Mouse (Mus musculus) layer of hippocampus, adult 9-11 months (tissue): ENCODE measurements around the gene Slc22a14.
"Not testable (repeated sequence)": the region's sequence is repeated elsewhere in the genome, so short reads cannot be mapped to it uniquely, and the experiment has no call there.

Source experiments
- DNase-seq: peaks from one replicate; pipeline ENCODE4 v3.0.0; 2022

Slc22a14 gene

DNA sequence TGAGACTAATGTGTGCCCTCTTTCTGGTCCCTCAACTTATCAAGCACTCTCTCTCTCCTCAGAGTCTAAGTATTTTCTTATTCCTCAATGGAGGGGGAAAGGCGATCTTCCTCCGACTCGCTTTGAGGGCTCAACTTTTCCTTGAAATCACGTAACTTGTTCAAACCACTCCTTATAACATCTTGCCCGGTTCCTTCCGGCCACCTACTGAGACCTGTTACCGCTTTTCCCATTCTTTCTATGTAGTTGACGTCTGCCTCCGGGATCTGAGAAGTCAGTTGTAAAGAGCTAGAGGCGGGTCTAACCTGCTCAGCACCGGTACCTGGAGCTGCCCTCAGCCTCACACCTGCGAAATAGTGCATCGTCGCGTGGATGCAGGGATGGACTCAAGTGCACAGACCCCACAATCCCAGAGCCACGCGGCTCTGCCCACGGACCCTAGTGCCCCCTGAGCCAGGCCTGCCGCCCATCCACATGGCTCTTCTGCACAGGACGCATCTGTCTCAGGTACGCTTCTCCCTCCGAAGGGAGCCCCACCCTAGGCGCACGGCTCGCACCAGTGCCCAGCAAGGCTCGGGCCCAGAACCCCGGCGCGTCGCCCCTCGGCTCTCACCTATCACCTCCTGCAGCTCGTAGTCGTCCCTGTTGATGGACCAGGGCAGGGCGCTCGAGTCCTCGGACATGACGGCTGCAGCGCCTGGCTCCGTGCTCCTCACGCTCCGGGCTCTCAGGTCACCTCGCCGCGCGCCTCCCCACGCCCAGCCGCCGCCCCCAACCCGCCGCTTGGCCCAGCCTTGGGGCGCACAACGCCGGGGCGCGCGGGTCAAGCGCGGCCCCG lies 43.7 kb downstream of the Slc22a14 start:
- DNase-seq: peak; percentile 56

DNA sequence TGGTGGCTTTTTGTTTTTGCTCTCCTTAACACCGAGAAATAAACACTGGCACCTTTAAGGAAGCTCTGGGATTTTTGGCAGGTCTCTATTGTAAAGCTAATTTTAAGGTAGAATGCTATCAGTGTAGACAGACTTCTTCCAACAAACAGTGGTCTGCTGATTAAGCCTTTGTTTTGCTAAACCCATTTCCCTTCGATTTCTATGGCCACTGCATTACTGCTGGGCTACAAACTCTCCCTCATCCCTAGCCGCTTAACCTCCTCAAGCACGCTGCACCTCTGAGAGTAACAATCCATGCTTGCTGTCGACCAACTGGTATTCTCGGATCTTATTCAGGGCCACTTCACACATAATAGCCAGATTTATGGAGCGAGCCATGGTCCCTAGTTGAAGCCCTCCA lies 44.4 kb downstream of the Slc22a14 start:
- DNase-seq: no peak

DNA sequence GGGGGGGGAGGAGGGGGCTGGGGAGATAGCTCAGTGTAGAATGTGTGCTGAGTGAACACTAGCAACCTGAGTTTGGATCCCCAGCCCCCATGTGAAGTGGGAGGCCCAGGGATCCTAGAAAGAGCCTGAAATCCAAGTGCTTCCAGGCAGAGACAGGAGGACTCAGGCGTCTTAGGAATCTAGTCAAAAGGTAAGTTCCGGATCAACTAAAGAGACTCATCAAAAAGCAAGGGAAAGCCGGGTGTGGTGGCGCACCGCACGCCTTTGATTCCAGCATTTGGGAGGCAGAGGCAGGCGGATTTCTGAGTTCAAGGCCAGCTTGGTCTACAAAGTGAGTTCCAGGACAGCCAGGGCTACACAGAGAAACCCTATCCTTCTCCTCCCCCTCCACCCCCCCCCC lies 44.9 kb downstream of the Slc22a14 start:
- DNase-seq: no peak

DNA sequence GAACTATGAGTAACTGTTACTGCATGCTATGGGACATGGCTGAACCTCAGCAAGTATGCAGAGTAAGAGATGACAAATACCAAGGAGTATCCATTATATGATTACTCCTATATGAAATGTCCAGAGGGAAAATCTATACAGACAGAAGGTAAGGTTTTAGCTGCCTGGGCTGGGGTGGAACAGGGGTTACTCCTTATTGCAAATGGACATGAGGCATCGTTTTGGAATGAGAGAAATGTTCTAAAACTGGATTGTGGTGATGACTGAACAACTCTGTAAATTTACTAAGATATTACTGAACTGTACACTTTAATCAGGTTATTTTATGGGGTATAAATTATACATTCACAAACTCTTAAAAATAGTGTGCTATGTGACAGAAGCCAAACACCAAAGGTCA lies 46.5 kb downstream of the Slc22a14 start:
- no peak for DNase-seq

DNA sequence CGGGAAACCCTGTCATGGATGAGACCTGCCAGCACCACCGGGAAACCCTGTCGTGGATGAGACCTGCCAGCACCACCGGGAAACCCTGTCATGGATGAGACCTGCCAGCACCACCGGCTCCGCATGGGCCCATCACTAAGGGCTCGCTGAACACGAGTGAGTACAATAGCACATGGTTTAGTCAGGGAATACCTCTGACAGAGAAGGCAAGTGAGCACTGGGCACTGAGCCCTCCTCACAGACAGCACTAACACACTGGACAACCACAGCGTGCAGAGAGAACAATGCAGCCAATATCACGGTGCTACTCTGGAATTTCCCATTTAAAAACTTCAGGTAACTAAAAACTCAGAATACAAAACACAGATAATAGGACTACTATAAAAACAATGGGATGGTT lies 52.3 kb downstream of the Slc22a14 start:
- DNase-seq: no peak

DNA sequence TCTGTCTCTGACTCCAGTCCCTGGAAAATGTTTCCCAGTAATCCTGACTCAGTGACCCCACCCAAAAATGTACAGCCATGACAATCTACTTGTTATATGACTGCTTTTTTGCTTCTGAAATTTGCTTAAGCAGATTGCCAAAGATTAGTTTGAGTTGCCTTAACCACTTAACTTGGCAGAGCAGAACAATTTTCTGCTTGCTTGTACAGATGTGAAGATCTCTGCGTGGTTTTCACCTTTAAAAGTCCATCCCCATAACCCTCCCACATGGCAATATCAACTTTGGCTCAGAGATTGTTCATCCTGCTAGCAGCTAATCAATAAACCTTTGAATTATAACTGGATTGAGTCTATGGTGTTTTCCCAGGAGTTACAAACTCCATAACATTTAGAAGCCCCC lies 56.3 kb downstream of the Slc22a14 start:
- DNase-seq: no peak

DNA sequence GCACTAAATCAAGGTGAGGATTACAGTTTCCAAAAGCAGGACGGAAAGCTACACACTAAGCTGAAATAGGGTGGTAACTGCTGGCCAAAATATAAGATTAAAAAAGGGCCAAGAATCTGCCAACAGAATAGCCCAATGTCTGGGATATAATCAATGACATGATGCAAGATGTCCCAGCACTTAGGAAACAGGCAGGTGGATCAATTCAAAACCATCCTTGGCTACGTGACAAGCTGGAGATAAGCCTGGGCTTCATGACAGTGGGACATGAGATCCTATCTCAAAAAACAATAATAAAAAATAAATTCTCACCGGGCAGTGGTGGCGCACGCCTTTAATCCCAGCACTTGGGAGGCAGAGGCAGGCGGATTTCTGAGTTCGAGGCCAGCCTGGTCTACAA lies 59.5 kb downstream of the Slc22a14 start:
- no peak for DNase-seq

DNA sequence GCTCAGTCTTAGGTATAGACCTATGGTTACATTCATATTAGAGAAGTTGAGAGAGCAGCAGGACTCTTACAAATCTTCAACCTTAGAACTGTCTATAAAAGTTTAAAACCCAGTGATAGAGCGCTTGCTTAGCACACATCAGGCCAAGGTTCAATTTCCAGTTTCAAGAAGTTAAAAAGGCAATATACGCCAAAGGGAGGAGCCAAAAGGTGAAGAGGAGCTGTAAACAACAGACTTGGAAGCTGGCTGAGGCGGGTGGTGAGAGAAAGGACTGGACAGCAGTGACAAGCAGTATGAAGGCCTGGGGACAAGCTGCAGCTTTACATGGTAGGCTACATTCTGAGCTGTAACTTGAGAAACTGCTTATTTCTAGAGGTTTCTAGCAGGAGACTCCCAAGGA lies 66.8 kb downstream of the Slc22a14 start:
- DNase-seq: no peak

DNA sequence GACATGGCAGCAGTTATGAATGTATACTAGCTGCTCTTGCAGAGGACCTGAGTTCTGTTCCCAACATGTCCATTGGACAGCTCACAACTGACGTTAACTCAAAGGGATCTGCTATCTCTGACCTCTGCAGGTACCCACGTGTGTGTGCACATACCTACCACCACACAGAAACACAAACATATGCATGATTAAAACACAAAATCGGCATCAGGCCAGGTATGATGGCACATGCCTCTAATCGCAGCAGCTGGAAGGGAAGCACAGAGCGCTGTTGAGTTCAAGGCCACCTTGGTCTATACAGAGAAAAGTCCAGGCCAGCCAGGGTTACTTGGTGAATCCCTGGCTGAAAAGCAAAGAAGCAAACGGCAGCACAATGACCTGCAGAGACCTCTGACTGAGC lies 67.7 kb downstream of the Slc22a14 start:
- DNase-seq: no peak

DNA sequence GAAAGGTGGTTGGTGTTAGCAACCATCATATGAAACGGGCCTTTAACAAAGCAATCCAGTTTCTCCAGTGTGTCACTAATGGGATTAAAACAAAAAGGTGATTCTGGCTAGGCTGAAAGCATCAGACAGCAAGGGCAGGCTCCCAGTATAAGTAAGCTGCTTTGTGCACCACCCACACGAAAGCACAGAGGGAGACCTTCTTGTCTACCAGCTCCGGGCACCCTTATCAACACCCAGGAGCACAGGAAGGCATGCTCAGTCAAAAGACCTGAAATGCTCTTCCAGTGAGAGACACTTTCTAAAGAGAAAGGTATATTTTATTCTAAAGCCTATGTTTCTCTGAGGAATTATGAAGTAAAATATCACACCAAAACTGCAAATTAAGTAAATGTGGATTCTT lies 74.6 kb downstream of the Slc22a14 start:
- no peak for DNase-seq

DNA sequence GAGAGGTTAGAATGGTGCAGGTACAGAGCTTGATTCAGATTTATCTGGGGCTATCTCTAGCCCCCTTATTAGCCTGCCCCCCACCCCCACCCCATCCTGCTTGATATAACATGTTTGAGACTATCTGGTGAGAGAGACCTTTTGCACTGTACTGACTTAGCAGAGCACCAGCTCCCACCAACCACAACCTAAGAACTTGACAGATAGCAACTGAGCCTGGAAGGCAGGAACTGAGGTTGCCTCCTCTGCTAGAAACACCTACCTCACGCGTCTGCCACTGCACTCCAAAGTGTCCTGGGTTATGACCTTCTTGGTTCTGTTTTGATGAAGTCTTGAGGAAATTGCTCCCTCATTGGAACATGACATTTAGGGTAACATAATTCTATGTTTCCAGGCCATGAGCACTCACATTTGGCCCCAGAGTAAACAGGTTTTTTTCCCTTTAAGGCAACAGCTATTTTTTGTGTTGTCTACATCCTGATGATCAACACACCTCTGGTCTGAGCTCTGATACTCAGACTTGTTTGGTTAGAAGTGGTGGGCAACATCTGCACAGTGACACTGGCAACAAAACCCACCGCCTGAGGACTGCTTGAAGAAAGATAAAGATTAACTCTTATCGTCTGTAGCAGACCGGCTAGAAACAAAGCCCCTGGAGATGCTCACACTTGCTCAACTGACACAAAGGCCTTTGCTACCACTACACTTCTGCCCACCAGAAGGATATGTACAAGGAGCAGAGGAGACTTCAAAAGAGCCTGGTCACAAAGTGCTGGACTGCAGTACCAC lies 84.3 kb downstream of the Slc22a14 start:
- DNase-seq: no peak

DNA sequence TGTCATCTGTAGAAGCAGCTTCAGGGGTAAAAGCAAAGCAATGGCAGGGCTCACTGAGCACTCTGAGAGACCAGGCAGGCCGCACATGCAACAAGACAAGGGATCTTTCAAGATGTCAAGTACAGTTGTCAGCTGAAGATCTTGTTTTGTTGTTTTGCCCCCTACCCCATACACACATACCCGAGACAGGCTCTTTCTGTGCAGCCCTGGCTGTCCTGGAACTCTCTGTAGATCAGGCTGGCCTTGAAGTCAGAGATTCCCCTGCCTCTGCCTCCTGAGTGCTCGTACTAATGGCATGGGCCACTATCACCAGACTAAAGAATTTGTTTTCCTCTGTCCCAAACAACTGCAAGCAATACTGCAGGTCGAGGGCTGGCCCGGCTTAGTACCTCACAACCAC lies 87.3 kb downstream of the Slc22a14 start:
- DNase-seq: no peak

DNA sequence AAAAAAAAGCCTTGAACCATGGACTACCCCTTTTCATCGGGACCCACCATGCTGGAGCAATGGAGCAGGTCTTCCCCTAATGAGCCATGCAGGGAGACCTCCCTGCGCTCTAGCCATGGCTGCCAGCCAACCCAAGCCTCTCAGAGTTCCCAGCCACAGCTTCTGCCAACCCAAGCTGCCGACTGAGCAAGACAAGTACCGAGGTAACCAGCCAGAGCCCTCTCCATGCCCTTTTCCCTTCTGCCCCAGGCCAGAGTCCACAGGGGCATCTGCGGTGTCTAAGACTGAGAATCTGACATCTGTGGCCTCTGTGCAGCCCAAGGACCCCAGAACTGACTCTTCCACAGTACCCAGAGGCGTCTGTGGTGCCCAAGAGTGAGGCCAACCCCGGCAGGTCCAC lies 89.0 kb downstream of the Slc22a14 start:
- DNase-seq: peak; percentile 30

DNA sequence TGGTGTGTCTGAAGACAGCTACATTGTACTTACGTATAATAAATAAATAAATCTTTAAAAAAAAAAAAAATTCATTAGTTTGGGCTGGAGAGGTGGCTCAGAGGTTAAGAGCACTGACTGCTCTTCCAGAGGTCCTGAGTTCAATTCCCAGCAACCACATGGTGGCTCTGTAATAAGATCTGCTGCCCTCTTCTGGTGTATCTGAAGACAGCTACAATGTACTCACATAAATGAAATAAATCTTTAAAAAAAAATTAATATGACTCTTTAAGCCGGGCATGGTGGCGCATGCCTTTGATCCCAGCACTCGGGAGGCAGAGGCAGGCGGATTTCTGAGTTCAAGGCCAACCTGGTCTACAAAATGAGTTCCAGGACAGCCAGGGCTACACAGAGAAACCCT lies 90.5 kb downstream of the Slc22a14 start:
- DNase-seq: not testable (repeated sequence)

DNA sequence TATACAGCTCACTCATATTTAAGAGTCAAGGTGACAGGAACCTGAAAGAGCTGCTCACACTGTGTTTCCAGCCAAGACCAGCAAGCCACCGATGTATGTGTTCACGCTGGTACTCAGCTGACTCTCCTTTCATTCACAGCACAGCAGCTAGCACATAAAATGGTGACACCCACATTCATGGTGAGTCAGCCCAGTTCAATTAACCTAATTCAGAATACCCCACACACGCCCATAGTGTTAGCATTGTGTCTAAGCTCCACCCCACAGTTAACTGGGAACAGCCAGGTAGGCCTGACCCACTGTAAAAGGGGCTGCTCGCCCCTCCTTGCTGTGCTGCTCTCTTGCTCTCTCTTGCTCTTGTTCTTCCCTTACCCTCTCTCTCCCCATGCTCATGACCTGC lies 93.9 kb downstream of the Slc22a14 start:
- no peak for DNase-seq

DNA sequence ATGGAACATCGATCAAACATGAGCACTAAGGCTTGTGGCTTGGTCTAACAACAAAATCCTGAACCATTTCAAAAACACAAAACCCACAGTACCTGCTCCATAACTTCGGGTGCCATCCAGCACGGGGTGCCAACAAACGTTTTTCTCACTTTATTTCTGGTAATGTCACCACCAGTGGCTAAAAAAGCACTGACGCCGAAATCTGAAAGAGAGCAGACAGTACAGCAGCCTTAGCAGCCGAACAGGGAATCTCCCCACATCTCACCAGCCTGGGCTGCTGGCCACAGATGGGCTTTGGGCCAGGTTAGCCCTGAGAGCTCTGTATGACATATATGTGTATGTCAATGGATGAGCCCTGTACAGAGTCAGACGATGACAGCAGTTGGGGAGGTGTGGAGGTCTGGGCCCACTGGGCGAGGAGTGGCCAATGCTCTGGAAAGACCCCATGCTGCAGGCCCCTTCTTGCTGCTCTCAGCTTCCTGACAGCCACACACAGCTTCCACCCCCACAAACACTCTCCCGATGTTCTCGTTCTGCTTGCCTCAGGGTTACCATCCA lies 96.7 kb downstream of the Slc22a14 start:
- no peak for DNase-seq

DNA sequence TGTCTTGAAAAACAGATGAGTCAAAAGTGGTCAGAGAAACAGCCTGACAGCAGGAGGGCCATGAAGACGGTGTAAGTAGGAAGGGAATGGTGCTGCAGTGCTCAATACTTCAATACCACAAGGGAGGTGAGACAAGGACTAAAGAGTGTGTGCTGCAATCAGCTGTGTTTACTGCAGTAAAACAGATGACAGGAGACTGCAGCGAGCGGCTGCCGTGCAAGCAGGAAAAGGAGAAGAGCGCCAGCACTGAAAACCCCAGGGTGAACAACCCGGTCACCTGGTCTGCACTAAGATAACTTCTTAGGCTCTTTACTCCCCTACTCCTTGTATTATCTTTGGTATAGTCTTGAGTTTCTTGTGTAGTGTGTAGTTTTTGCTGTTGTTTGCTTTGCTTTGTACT lies 97.2 kb downstream of the Slc22a14 start:
- no peak for DNase-seq

DNA sequence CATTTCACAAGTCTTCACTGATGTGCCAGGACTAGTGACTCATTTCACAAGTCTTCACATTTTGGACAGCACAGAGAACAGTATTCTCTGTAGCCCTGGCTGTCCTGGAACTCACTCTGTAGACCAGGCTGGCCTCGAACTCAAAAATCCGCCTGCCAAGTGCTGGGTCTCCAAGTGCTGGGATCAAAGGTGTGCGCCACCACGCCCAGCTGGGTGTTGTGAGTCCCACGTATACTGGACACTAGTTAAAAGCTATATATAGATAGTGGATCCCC lies 99.3 kb downstream of the Slc22a14 start:
- not testable (repeated sequence) for DNase-seq

DNA sequence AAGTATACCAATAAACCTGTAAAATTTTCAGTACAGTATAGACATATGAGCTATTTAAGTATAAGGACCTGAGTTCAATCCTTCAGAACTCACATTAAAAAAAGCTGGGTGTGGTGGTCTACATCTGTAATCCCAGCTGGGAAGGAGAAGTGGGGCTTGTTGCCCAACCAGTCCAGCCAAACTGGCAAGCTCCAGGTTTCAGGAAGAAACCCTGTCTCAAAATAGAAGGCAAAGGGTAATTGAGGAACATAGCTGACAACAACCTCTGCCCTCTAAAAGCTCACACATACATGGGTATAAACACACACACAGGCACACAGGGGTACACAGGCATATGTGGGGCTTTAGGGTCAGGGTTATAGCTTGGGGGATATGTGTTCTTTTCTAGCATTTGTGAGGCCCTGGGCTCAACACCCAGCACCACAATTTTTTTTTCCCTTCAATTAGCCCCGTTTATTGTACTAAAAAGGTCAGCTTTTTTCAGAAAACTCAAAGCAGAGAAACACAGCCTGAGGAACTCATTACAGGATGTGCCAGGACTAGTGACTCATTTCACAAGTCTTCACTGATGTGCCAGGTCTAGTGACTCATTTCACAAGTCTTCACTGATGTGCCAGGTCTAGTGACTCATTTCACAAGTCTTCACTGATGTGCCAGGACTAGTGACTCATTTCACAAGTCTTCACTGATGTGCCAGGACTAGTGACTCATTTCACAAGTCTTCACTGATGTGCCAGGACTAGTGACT lies 99.8 kb downstream of the Slc22a14 start:
- DNase-seq: not testable (repeated sequence)

DNA sequence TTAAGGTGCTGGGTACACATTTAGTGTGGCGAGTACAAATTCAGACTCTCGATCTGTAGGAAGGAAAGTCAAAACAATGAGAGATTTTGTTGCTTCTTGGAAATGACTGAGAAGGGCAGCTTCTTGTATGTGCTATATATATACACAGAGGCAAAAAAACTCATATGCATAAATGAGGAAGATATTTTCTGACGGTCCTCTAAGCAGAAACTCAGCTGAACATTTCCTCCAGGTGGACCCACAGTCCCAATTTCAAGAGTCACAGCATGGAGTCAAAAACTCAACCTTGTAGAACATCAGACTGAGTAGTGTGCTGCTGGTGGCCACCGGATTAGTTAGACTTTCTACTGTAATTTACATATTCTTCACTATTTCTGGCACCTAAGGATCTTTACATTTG lies 102.3 kb downstream of the Slc22a14 start:
- no peak for DNase-seq

DNA sequence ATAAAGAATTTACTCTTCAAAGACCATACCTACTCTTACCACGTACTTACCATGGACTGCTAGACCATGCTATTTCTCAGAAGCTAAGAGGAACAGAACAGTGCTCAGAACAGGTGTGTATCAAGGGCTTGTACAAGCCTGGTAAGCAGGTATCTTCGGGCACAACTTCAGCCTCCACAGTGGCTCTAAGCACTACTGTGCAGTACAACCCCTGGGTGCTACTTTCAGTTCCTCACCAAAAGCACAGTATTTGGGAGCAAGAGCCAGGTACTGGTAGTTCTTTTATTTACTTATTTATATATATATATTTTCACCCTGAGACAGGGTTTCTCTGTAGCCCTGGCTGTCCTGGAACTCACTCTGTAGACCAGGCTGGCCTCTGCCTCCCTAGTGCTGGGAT lies 104.5 kb downstream of the Slc22a14 start:
- DNase-seq: no peak

DNA sequence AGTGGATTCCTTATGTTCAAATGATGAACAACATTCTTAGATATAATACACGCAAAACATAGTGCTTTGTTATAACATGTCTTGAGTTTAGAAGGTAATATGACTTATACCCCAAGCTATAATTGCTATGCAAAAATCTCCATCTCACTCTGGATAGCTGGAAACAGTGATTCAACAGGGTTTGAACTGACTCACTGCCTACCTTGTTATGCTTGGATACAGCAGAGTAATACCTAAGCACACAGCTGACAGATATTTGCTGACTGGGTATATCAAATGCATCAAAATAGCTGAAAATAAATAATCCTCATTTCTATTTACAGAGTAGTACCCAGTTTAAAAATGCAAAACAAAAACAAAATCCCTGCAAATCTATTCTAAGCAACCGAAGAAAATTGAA lies 106.6 kb downstream of the Slc22a14 start:
- no peak for DNase-seq

DNA sequence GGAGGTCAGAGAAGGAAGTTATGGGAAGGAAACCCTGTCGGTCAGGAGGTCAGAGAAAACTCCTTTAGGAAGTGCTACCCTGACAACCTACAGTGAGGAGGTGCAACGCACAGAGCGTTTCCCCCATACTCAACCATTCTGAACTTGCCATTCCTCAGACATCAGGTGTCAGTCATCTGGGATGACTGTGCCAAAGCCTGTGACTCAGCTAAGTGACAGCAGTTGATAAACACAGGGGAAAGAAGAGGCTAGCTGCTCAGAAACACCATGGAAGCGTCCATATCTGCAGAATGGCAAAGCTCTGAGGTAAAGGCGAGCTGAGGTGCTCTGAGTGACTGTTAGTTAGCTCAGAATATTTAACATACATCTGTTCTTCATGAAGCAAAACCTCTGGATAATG lies 107.2 kb downstream of the Slc22a14 start:
- DNase-seq: no peak

DNA sequence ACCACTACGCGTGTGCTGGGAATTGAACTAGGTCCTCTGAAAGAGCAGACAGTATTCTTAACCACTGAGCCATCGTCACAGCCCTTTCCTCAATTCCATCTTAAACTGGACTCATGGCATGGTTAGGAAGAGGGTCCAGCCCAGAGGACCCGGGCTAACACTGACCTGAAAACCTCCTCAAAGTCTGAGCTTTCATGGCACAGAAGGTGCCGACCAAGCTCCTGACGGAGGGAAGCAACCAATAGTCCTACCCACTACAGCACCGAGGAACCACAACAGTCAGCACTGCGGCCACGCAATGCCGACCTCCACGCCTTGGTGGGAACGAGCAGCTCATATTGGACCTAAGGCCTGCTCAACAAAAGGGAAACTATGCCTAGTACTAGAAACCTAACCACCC lies 109.2 kb downstream of the Slc22a14 start:
- no peak for DNase-seq
